Comparison of ENCODE assay signal across 7 mouse cellular contexts in the genomic region with DNA sequence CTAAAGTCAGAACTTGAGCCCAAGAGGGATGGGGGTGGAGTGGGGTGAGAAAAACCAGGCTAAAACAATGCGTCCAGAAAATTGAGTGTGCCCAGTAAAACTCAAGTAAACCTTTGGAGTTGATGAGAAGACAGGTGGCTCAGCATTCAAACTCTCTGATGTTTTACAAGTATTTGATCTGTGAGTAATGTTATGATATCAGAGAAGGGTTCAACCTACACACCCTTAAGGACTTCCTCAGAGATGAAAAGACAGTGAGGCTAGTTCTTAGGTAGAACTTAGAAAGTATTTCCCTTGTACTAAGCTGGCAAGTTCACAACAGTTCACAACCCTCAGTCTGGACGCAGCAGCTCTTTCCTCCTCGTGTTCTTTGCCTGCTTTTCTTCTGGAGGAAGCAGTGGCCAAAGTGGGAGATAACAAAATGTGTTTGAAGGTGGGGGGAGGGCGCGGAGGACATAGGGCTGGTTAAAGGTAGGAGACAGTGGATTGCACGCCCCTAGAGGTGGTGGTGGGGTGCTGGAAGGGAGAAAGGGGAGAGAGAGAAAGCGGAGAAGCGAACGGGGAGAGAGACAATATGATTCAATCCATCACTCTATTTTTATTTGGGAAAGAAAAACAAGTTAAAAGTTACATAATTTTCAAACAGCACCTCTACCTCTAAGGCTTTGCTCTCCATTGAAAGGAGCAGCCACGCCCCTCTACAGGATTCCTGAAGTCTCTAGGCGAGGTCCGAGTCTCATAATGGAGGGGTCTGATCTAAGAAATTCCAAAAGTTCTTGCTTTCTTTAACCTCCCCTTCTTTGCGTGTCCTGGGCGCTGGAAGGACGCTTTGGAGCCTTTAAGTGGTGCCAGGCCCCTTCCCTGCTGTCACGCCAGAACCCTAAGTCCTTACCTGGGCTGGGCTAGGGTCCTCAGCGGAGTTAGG. TPM values are rescaled to one million over a fixed set of nuclear protein-coding genes. Genes with fewer than 3 reads are reported as not detected.
DNase-seq lines count a peak whose midpoint lies in the region; ATAC-seq lines count a peak whose summit lies in the region.

No protein-coding gene starts in this region.

- no peak overlapping the region for H3K9ac ChIP-seq in neural tube, embryonic 11.5 days (ENCODE audit: low read length)
- H3K9ac ChIP-seq in forebrain, embryonic 13.5 days, result peak overlapping the region; percentile 37; the same call in 1 of the 2 replicates
- H3K9ac ChIP-seq in limb, embryonic 15.5 days, result no peak overlapping the region
- no peak overlapping the region for H3K9ac ChIP-seq in stomach, embryonic 15.5 days

- 0 out of 2 replicates have a peak overlapping the region, but pooled peaks have one; percentile 8 for H3K4me3 ChIP-seq in neural tube, embryonic 11.5 days (ENCODE audit: low read depth, low read length)
- H3K4me3 ChIP-seq in forebrain, embryonic 13.5 days, result peak overlapping the region; percentile 27
- peak overlapping the region; percentile 28 for H3K4me3 ChIP-seq in limb, embryonic 15.5 days
- H3K4me3 ChIP-seq in stomach, embryonic 15.5 days (replicated peaks), result peak overlapping the region; percentile 45

- DNase-seq in neural tube, embryonic 11.5 days (ENCODE audit: low spot score), result no peak
- DNase-seq in neural tube, embryonic 10.5 days (ENCODE audit: extremely low spot score, low spot score), result no peak
- DNase-seq in right cerebral cortex, postnatal 14 days, result no peak
- no peak for DNase-seq in lung, postnatal 25 days (ENCODE audit: low spot score)

- H3K4me1 ChIP-seq in neural tube, embryonic 11.5 days (ENCODE audit: control insufficient read depth, insufficient read depth, low read length), result peaks cover 4% of the 10 kb centered on the region; the same call in 1 of the 2 replicates
- H3K4me1 ChIP-seq in forebrain, embryonic 13.5 days, result peaks cover 9% of the 10 kb centered on the region
- H3K4me1 ChIP-seq in limb, embryonic 15.5 days, result peaks cover 11% of the 10 kb centered on the region
- H3K4me1 ChIP-seq in stomach, embryonic 15.5 days, result no peaks in the 10 kb centered on the region; the same call in 1 of the 2 replicates

- peaks cover 4% of the 10 kb centered on the region; the same call in 1 of the 2 replicates for H3K27me3 ChIP-seq in neural tube, embryonic 11.5 days (ENCODE audit: control insufficient read depth, insufficient read depth, low read length)
- H3K27me3 ChIP-seq in forebrain, embryonic 13.5 days, result peaks cover 20% of the 10 kb centered on the region
- H3K27me3 ChIP-seq in limb, embryonic 15.5 days, result peaks cover 6% of the 10 kb centered on the region; the same call in 1 of the 2 replicates
- no peaks in the 10 kb centered on the region for H3K27me3 ChIP-seq in stomach, embryonic 15.5 days (replicated peaks)

- 11% methylated on average over 17 of the region's 17 CpGs for WGBS in neural tube, embryonic 11.5 days
- WGBS in forebrain, embryonic 13.5 days, result 16% methylated on average over 17 of the region's 17 CpGs
- 15% methylated on average over 17 of the region's 17 CpGs for WGBS in limb, embryonic 15.5 days
- 15% methylated on average over 17 of the region's 17 CpGs for WGBS in stomach, embryonic 15.5 days

- H3K27ac ChIP-seq in neural tube, embryonic 11.5 days (ENCODE audit: low read depth, low read length), result no peak overlapping the region
- H3K27ac ChIP-seq in forebrain, embryonic 13.5 days, result no peak overlapping the region
- H3K27ac ChIP-seq in limb, embryonic 15.5 days, result no peak overlapping the region
- peak overlapping the region; percentile 78 for H3K27ac ChIP-seq in stomach, embryonic 15.5 days

- H3K36me3 ChIP-seq in neural tube, embryonic 11.5 days (ENCODE audit: control insufficient read depth, insufficient read depth, low read length), result no peaks in the 10 kb centered on the region
- no peaks in the 10 kb centered on the region for H3K36me3 ChIP-seq in forebrain, embryonic 13.5 days (ENCODE audit: poor library complexity, severe bottlenecking)
- H3K36me3 ChIP-seq in limb, embryonic 15.5 days, result no peaks in the 10 kb centered on the region
- H3K36me3 ChIP-seq in stomach, embryonic 15.5 days, result no peaks in the 10 kb centered on the region

- peak overlapping the region; percentile 37 for H3K4me2 ChIP-seq in neural tube, embryonic 11.5 days (ENCODE audit: low read depth)
- H3K4me2 ChIP-seq in forebrain, embryonic 13.5 days, result peak overlapping the region; percentile 59
- peak overlapping the region; percentile 49 for H3K4me2 ChIP-seq in limb, embryonic 15.5 days
- H3K4me2 ChIP-seq in stomach, embryonic 15.5 days, result peak overlapping the region; percentile 69

- no peak for ATAC-seq in neural tube, embryonic 11.5 days (ENCODE audit: insufficient read depth, low FRiP score, low TSS enrichment)
- ATAC-seq in forebrain, embryonic 13.5 days, result no peak
- ATAC-seq in limb, embryonic 15.5 days (ENCODE audit: insufficient number of reproducible peaks, low FRiP score, low TSS enrichment, low read depth), result no peak
- ATAC-seq in stomach, embryonic 15.5 days (ENCODE audit: insufficient read depth, low FRiP score, low read depth), result peak; percentile 28; the same call in 1 of the 2 replicates

- H3K9me3 ChIP-seq in neural tube, embryonic 11.5 days (ENCODE audit: control insufficient read depth, low read length), result no peaks in the 10 kb centered on the region
- H3K9me3 ChIP-seq in forebrain, embryonic 13.5 days (replicated peaks), result no peaks in the 10 kb centered on the region
- H3K9me3 ChIP-seq in limb, embryonic 15.5 days, result no peaks in the 10 kb centered on the region
- no peaks in the 10 kb centered on the region for H3K9me3 ChIP-seq in stomach, embryonic 15.5 days

RNA-seq across cellular contexts. Expression of a gene that starts 0.6 kb away (rescaled TPM):
- polyA plus RNA-seq in neural tube, embryonic 11.5 days (2014; fragmentation: Nextera tagmentation; extraction: Ambion mirVana), result 0.28 TPM in 1 of 2 replicates, not detected in the other
- polyA plus RNA-seq in forebrain, embryonic 13.5 days (2015; fragmentation: Nextera tagmentation; extraction: Ambion mirVana), result not detected in 2 replicates
- 0.31 TPM in 2 replicates for polyA plus RNA-seq in limb, embryonic 15.5 days (2015; fragmentation: Nextera tagmentation; extraction: Ambion mirVana)
- 2.6 and 3.2 TPM in 2 replicates for polyA plus RNA-seq in stomach, embryonic 15.5 days (2015; fragmentation: Nextera tagmentation; extraction: Ambion mirVana)

RNA-seq across cellular contexts. Expression of a gene that starts 40.2 kb away (rescaled TPM):
- polyA plus RNA-seq in neural tube, embryonic 11.5 days (2014; fragmentation: Nextera tagmentation; extraction: Ambion mirVana), result 0.41 and 0.58 TPM in 2 replicates
- 0.40 and 0.52 TPM in 2 replicates for polyA plus RNA-seq in forebrain, embryonic 13.5 days (2015; fragmentation: Nextera tagmentation; extraction: Ambion mirVana)
- 0.37 TPM in 1 of 2 replicates, not detected in the other for polyA plus RNA-seq in limb, embryonic 15.5 days (2015; fragmentation: Nextera tagmentation; extraction: Ambion mirVana)
- 0.32 TPM in 1 of 2 replicates, not detected in the other for polyA plus RNA-seq in stomach, embryonic 15.5 days (2015; fragmentation: Nextera tagmentation; extraction: Ambion mirVana)

RNA-seq across cellular contexts. Expression of a gene that starts 43.1 kb away (rescaled TPM):
- polyA plus RNA-seq in neural tube, embryonic 11.5 days (2014; fragmentation: Nextera tagmentation; extraction: Ambion mirVana), result 0.12 and 0.24 TPM in 2 replicates
- polyA plus RNA-seq in forebrain, embryonic 13.5 days (2015; fragmentation: Nextera tagmentation; extraction: Ambion mirVana), result not detected in 2 replicates
- 4.2 and 4.8 TPM in 2 replicates for polyA plus RNA-seq in limb, embryonic 15.5 days (2015; fragmentation: Nextera tagmentation; extraction: Ambion mirVana)
- 0.21 and 0.63 TPM in 2 replicates for polyA plus RNA-seq in stomach, embryonic 15.5 days (2015; fragmentation: Nextera tagmentation; extraction: Ambion mirVana)
